Mouse (Mus musculus) left cerebral cortex, postnatal 14 days (tissue): ENCODE results near the gene Nxph1. TPM values are rescaled to one million over a fixed set of nuclear protein-coding genes. Genes with fewer than 3 reads are reported as not detected.

Experiments
- DNase-seq, 2 experiments: peaks; one replicate each; pipeline ENCODE4 v3.0.0; 2021 to 2022; ENCODE audit warnings: low spot score in 2 of 2, mixed read lengths in 1 of 2
- intact Hi-C: fragments of 180-260 bp; cut with DNase I; formaldehyde crosslinking; loops from one replicate; pipeline ENCODE4 v1.15.1; 2025
- total RNA-seq, 2 experiments: library from RNA; stranded (reverse); gene quantifications; 2 replicates each; pipeline ENCODE4 v1.2.3; 2021

Gene Nxph1
- total RNA-seq, 2 experiments from 2014 or later, result 54.1 TPM

- intact Hi-C loops, result loop anchor here (10.0 kb wide), 1 partner anchor 277 kb away; no protein-coding TSS in a partner anchor
- no peak for DNase-seq
Measured at GRCm38 (mm10) chr6:8957529-8957887, 9.3 kb downstream of the Nxph1 start.

- peak; percentile 43 to 55 for DNase-seq
- intact Hi-C loops, result loop anchor here (10.0 kb wide), 1 partner anchor 277 kb away; no protein-coding TSS in a partner anchor
Measured at GRCm38 (mm10) chr6:8958081-8958919, 10.1 kb downstream of the Nxph1 start.

- intact Hi-C loops, result loop anchor here (10.0 kb wide), 1 partner anchor 275 kb away; no protein-coding TSS in a partner anchor
- no peak for DNase-seq
Measured at GRCm38 (mm10) chr6:8959810-8960209, 11.6 kb downstream of the Nxph1 start.

- intact Hi-C loops, result no loop called here
- DNase-seq, result no peak
Measured at GRCm38 (mm10) chr6:8970576-8970975, 22.3 kb downstream of the Nxph1 start.

GRCm38 (mm10) chr6:8979237-8979871, 31.1 kb downstream of the Nxph1 start:
- no peak for DNase-seq
- intact Hi-C loops, result no loop called here

- intact Hi-C loops, result no loop called here
- DNase-seq, result no peak
Measured at GRCm38 (mm10) chr6:8996301-8996943, 48.2 kb downstream of the Nxph1 start.

GRCm38 (mm10) chr6:8997326-8997725, 49.1 kb downstream of the Nxph1 start:
- intact Hi-C loops, result no loop called here
- peak in 1 of 2 experiments; percentile 8 for DNase-seq

GRCm38 (mm10) chr6:9002686-9003085, 54.5 kb downstream of the Nxph1 start:
- DNase-seq, result no peak
- intact Hi-C loops, result no loop called here

GRCm38 (mm10) chr6:9026631-9027030, 78.4 kb downstream of the Nxph1 start:
- no peak for DNase-seq
- intact Hi-C loops, result no loop called here

- intact Hi-C loops, result no loop called here
- no peak for DNase-seq
Measured at GRCm38 (mm10) chr6:9027146-9027545, 78.9 kb downstream of the Nxph1 start.

- DNase-seq, result no peak
- intact Hi-C loops, result no loop called here
Measured at GRCm38 (mm10) chr6:9028501-9028900, 80.3 kb downstream of the Nxph1 start.

- intact Hi-C loops, result no loop called here
- DNase-seq, result no peak
Measured at GRCm38 (mm10) chr6:9039286-9039685, 91.1 kb downstream of the Nxph1 start.

GRCm38 (mm10) chr6:9040991-9041390, 92.8 kb downstream of the Nxph1 start:
- intact Hi-C loops, result no loop called here
- peak in 1 of 2 experiments; percentile 14 for DNase-seq

- no peak for DNase-seq
- intact Hi-C loops, result no loop called here
Measured at GRCm38 (mm10) chr6:9042391-9042790, 94.2 kb downstream of the Nxph1 start.

GRCm38 (mm10) chr6:9046815-9047214, 98.6 kb downstream of the Nxph1 start:
- intact Hi-C loops, result no loop called here
- no peak for DNase-seq

GRCm38 (mm10) chr6:9061261-9062105, 113.3 kb downstream of the Nxph1 start:
- no peak for DNase-seq
- intact Hi-C loops, result no loop called here

GRCm38 (mm10) chr6:9066435-9066834, 118.2 kb downstream of the Nxph1 start:
- intact Hi-C loops, result no loop called here
- no peak for DNase-seq

GRCm38 (mm10) chr6:9069913-9070312, 121.7 kb downstream of the Nxph1 start:
- no peak for DNase-seq
- intact Hi-C loops, result no loop called here

- no peak for DNase-seq
- intact Hi-C loops, result no loop called here
Measured at GRCm38 (mm10) chr6:9076463-9076862, 128.2 kb downstream of the Nxph1 start.
